Mouse (Mus musculus) embryonic facial prominence, embryonic 14.5 days (tissue): Measurements from ENCODE around the gene Dnajb3. TPM values are rescaled to one million over a fixed set of nuclear protein-coding genes. Genes with fewer than 3 reads are reported as not detected.

Experiments used
- ATAC-seq: fragments of 200-750 bp; cut with Nextera tagmentation; 2 replicates; pipeline ENCODE4 v1.8.0; 2017; ENCODE audit warnings: low read depth, moderate number of reproducible peaks, moderate TSS enrichment
- DNase-seq: peaks from one replicate; pipeline ENCODE4 v3.0.0-alpha.2; 2015; ENCODE audit warnings: low spot score
- H3K27ac ChIP-seq: fragments of 300-500 bp; sonication (generic); replicated peaks from 2 replicates; pipeline ENCODE4 v1.5.1; 2014; ENCODE audit warnings: low read depth, mild to moderate bottlenecking, low read length, moderate library complexity
- H3K27me3 ChIP-seq: fragments of 300-500 bp; sonication (generic); replicated peaks from 2 replicates; pipeline ENCODE4 v1.6.1; 2014; ENCODE audit warnings: low read length; ENCODE audit not compliant: control insufficient read depth, insufficient read depth
- H3K36me3 ChIP-seq: fragments of 300-500 bp; sonication (generic); 2 replicates; pipeline ENCODE4 v1.6.1; 2014; ENCODE audit warnings: low read length, mixed read lengths; ENCODE audit not compliant: control insufficient read depth, insufficient read depth
- H3K4me1 ChIP-seq: fragments of 300-500 bp; sonication (generic); 2 replicates; pipeline ENCODE4 v1.6.1; 2014; ENCODE audit warnings: antibody characterized with exemption, low read length; ENCODE audit not compliant: control insufficient read depth, insufficient read depth
- H3K4me2 ChIP-seq: fragments of 300-500 bp; sonication (generic); 2 replicates; pipeline ENCODE4 v1.6.1; 2014; ENCODE audit warnings: low read depth, mild to moderate bottlenecking, low read length, moderate library complexity, mixed read lengths
- H3K4me3 ChIP-seq: fragments of 300-500 bp; sonication (generic); 2 replicates; pipeline ENCODE4 v1.5.1; 2014; ENCODE audit warnings: low read depth, mild to moderate bottlenecking, low read length
- H3K9ac ChIP-seq: fragments of 300-500 bp; sonication (generic); 2 replicates; pipeline ENCODE4 v1.6.1; 2014; ENCODE audit warnings: low read depth, mild to moderate bottlenecking, low read length, moderate library complexity, mixed read lengths
- H3K9me3 ChIP-seq: fragments of 300-500 bp; sonication (generic); 2 replicates; pipeline ENCODE4 v1.6.1; 2016; ENCODE audit warnings: low read length; ENCODE audit not compliant: control insufficient read depth
- WGBS: fragments of 180-500 bp; shearing (Covaris S2); extraction: QIAGEN DNeasy Blood & Tissue Kit; methylation state at CpG from one replicate; pipeline ENCODE4 v1.1.7; 2014; 5-methylcytosine and 5-hydroxymethylcytosine counted together
- polyA plus RNA-seq: library from polyadenylated mRNA; unstranded; fragments of >200 nt; fragmentation: Nextera tagmentation; extraction: Ambion mirVana; gene quantifications from 2 replicates; pipeline ENCODE4 v1.2.1, GENCODE M21; 2014

Gene Dnajb3
- polyA plus RNA-seq, 1 experiment from 2014 or later, result 8.7 TPM

DNA sequence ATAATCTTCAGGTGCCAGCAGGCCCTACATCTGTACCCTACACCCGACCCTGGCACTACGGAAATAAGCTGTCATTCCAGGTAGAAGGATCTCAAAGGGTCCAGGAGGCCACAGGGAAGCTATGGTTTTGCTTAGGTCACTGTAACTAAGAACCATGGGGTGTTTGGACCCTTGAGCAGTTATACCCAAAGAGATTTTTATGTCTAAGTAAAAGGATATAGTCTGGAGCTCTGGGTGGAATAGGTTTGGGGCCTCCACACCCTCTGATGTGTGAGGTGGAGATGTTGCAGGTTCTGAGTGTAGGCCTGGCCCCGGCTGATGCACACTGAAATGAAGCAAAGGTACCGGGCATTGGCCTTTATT lies 28.6 kb upstream of the Dnajb3 start:
- Histone ChIP-seq H3K9me3 (peaks cover 95% of the 10 kb centered on the region), H3K36me3 (no peaks in the 10 kb centered on the region), H3K27me3 (no peaks in the 10 kb centered on the region), H3K4me3 (no peak overlapping the region), H3K27ac (no peak overlapping the region), H3K9ac (no peak overlapping the region), H3K4me1 (no peaks in the 10 kb centered on the region), H3K4me2 (no peak overlapping the region)
- ATAC-seq (no peak), DNase-seq (no peak)
- 62% methylated on average over 4 of the region's 4 CpGs for WGBS

DNA sequence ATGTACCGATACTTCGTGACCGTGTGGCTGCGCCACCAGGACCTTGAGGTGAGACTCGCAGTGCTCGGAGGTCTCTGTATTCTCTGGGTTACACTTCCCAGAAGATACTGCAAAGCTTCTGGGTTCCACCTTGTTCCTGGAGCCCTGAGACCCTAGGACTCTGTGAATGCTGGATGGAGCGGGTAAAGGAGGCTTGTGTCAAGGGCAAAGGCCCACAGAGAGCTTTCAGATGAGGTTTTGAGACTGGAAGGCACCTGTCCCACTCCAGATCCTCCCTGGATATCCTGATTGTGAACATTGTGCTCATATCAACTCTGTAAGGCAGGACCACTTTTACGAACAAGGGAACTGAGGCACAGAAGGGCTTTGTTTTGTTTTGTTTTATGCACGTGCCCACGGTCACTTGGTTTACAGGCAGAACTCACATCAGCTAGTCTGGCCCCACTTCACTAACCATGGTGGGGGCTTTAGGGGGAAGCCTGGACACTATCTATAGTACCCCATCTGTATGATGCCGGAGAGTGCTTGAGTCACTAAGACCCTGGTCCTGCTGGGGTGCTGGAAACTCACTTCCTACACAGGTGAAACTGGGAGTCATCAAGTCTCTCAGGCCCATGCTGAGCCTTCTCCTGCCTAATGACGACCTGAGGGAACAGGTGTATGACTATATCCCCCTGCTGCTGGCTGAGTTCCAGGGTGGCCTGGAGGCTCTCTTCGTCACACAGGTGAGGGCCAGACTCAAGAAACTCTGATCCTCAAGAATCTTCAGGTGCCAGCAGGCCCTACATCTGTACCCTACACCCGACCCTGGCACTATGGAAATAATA lies 28.1 kb upstream of the Dnajb3 start:
- no peak for ATAC-seq
- Histone ChIP-seq H3K4me3 (no peak overlapping the region), H3K27ac (no peak overlapping the region), H3K9ac (no peak overlapping the region), H3K36me3 (no peaks in the 10 kb centered on the region), H3K4me1 (no peaks in the 10 kb centered on the region), H3K27me3 (no peaks in the 10 kb centered on the region), H3K4me2 (no peak overlapping the region), H3K9me3 (peaks cover 95% of the 10 kb centered on the region)
- no peak for DNase-seq
- WGBS, result 63% methylated on average over 14 of the region's 14 CpGs

DNA sequence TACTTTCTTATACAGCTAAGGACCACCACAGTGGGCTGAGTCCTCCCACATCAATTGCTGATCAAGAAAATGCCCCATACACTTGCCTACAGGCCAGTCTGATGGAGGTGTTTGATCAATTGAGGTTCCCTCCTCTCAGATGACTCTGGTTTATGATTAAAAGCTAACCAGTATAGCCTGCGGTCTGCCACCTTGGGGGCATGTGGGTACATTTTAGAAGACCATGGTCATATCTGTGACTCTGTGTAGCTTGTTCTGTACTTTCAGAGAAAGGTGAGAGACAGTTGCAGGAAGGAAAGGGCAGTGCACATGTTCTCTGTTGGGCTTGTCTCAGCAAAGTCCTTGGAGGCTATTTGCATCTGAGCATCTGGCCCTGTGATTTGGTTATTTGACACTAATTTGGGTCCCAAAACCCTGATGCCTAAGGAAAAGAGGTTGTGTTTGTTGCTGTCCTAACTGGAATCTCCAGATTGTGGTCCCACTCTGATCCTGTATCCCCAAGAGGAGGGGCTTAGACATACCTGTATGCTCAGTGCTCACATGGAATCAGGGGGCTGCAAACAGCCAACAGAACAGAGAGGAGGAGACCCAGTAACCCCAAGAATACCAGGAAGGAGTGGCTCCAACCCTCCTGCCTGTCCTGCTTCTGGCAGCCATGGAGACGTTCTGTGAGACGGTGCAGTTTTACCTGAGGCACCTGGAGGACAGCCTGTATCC lies 27.2 kb upstream of the Dnajb3 start:
- DNase-seq, result no peak
- no peaks in the 10 kb centered on the region for H3K27me3 ChIP-seq
- H3K9me3 ChIP-seq, result peaks cover 95% of the 10 kb centered on the region
- H3K27ac ChIP-seq, result no peak overlapping the region
- WGBS, result 53% methylated on average over 3 of the region's 3 CpGs
- H3K36me3 ChIP-seq, result no peaks in the 10 kb centered on the region
- H3K4me3 ChIP-seq, result no peak overlapping the region
- no peak overlapping the region for H3K9ac ChIP-seq
- H3K4me1 ChIP-seq, result no peaks in the 10 kb centered on the region
- no peak for ATAC-seq
- no peak overlapping the region for H3K4me2 ChIP-seq

DNA sequence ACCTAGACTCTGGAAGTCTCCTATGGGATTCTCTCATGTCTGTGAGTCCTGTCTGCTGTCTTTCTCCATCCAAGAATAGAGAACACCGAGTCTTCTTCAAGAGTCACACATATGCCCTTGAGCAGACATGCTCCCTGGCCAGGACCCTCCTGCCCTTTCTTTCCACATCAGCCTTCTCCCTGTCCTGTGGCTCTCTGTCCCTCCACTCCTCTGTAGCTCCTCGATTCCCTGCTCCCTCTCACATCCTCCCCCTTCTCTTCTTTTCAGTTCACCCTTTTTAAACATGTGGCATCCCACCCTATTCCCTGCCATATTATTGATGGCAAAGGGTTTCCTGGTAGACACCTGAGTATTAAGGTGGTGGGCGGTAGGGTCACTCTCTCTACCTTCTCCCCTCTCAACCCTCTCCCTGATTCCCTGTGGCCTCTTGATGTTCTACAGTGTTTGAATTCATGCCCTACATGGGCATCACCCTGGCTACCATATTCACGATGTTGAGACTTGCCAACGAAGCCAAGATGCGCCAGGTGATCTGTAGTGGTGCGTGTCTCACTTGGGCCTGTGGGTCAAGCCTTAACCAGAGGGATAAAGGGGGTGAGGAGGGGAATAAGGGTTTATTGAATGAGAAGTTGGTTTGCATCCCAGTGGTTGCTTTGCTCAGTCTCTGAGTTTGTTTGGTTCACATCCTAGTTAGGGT lies 26.4 kb upstream of the Dnajb3 start:
- Histone ChIP-seq H3K36me3 (no peaks in the 10 kb centered on the region), H3K27me3 (no peaks in the 10 kb centered on the region), H3K9ac (no peak overlapping the region), H3K9me3 (peaks cover 95% of the 10 kb centered on the region), H3K4me2 (no peak overlapping the region), H3K4me1 (no peaks in the 10 kb centered on the region), H3K4me3 (no peak overlapping the region), H3K27ac (no peak overlapping the region)
- WGBS, result 68% methylated on average over 7 of the region's 7 CpGs
- ATAC-seq, result no peak
- no peak for DNase-seq

DNA sequence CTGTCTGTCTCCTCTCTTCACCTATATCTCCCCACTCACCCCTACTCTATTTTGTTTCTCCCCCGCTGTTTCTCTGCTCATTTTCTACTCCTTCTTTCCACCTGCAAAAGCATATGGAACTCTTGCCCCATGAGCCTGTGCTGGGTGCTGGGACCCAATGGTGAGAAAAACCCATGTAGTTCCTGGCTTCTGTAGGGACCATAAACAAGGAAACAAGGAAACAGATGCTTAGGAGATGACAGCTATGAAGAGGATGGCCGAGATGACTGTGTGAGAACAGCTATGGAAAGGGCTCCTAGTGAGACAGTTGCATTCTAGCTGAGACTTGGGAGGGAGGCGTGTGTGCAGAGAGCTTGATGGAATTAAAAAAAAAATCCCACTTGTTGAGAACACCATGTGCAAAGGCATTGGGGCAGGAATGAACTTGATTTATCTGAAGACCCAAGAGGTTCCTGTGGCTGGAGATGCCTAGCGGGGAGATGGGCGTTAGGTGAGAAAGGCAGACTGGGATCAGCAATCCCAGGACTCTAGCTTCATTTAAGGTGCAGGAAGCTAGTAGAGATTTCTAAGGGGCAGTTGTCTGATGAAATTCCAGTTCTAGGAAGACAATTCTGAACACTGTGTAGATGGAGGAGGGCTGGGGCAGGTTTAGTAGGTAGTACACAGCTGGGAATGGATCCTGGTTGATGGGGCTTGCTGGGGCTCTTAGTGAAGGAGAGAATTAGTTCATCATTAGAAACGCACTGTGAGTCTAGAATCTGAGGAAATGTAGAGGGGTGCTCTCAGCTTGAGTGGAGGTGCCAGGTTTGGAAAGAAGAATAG lies 25.6 kb upstream of the Dnajb3 start:
- no peaks in the 10 kb centered on the region for H3K4me1 ChIP-seq
- H3K27me3 ChIP-seq, result no peaks in the 10 kb centered on the region
- DNase-seq (no peak), ATAC-seq (no peak)
- H3K9me3 ChIP-seq, result peaks cover 99% of the 10 kb centered on the region
- H3K27ac ChIP-seq, result no peak overlapping the region
- H3K36me3 ChIP-seq, result no peaks in the 10 kb centered on the region
- no peak overlapping the region for H3K9ac ChIP-seq
- H3K4me2 ChIP-seq, result no peak overlapping the region
- H3K4me3 ChIP-seq, result no peak overlapping the region
- 73% methylated on average over 6 of the region's 6 CpGs for WGBS

DNA sequence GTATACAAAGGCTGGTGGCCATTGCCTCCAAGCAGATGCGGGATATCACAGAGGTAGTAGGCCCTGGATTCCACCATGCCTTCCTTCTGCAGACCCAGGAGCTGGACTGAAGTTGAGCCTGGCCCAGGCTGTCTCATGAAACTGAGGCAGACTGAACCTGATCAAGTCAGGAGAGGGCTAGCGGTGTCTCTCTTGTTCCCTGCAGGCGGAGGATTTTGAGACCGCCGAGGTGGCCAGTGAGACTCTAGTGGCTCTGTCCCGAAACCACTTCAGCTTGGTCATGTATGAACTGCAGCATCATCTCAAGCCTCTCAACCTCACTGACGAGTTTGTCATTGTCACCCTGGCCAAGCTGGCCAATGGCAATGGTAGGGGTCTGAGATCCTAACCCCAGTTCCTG lies 24.8 kb upstream of the Dnajb3 start:
- Histone ChIP-seq H3K27ac (no peak overlapping the region), H3K4me2 (no peak overlapping the region), H3K27me3 (no peaks in the 10 kb centered on the region), H3K9ac (no peak overlapping the region), H3K4me1 (no peaks in the 10 kb centered on the region), H3K36me3 (no peaks in the 10 kb centered on the region), H3K9me3 (peaks cover 99% of the 10 kb centered on the region), H3K4me3 (no peak overlapping the region)
- 72% methylated on average over 7 of the region's 7 CpGs for WGBS
- no peak for DNase-seq
- ATAC-seq, result no peak

DNA sequence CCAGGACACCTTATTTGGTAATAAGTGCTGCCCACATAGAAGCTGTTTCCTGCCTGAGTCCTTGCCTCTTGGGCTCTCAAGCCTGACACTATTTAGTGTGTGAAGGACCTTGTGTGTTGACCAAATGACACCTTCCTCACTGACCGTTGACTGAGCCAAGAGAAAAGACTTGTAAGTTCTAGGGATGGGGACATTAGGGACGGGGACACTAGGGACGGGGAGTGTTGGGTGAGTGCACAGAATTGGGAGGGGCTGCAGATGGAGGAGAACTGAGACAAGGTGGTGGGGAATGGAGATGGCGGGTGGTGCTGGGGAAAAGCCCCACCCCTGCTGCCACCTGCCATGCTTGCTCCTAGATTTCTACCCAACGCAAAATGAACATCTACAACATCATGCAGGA lies 24.4 kb upstream of the Dnajb3 start:
- WGBS, result 85% methylated on average over 5 of the region's 5 CpGs
- DNase-seq, result no peak
- Histone ChIP-seq H3K9me3 (peaks cover 97% of the 10 kb centered on the region), H3K9ac (no peak overlapping the region), H3K4me2 (no peak overlapping the region), H3K4me1 (no peaks in the 10 kb centered on the region), H3K36me3 (no peaks in the 10 kb centered on the region), H3K27ac (no peak overlapping the region), H3K4me3 (no peak overlapping the region), H3K27me3 (no peaks in the 10 kb centered on the region)
- ATAC-seq, result no peak

DNA sequence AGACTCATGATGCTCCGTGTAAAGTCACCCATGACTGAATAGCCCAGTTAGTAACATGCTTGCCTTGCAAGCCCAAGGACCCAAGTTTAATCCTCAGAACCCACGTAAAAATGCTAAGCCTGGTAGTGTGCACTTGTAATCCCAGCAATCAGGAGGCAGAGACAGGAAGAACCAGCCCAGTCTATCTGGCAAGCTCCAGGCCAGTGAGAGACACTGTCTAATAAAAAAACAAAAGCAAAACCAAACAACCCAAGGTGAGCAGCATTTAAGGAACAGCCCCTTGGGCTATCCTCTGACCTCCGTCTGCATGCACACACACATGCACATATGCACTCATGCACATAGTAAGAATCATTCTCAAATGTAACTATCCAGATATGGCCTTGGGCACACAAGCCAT lies 24.0 kb upstream of the Dnajb3 start:
- no peaks in the 10 kb centered on the region for H3K27me3 ChIP-seq
- H3K4me3 ChIP-seq, result no peak overlapping the region
- H3K36me3 ChIP-seq, result no peaks in the 10 kb centered on the region
- 78% methylated on average over 3 of the region's 3 CpGs for WGBS
- H3K9ac ChIP-seq, result no peak overlapping the region
- DNase-seq, result no peak
- no peak overlapping the region for H3K4me2 ChIP-seq
- no peak overlapping the region for H3K27ac ChIP-seq
- peaks cover 92% of the 10 kb centered on the region for H3K9me3 ChIP-seq
- no peak for ATAC-seq
- H3K4me1 ChIP-seq, result no peaks in the 10 kb centered on the region
